Mouse (Mus musculus) layer of hippocampus, adult 11-12 months (tissue): ENCODE measurements around the gene Defb22.
A peak's percentile ranks its signal among the peaks of the same experiment; 100 is the strongest.

ENCODE experiments used
- DNase-seq: peaks from one replicate; pipeline ENCODE4 v3.0.0; 2022; ENCODE audit warnings: low spot score

Gene Defb22

GRCm38 (mm10) chr2:152439833-152440232, 50.1 kb downstream of the Defb22 start:
- no peak for DNase-seq

- DNase-seq = no peak
Observed at GRCm38 (mm10) chr2:152438963-152439362, 51.0 kb downstream of the Defb22 start.

- DNase-seq = peak; percentile 82
Observed at GRCm38 (mm10) chr2:152436983-152437860, 52.7 kb downstream of the Defb22 start.

GRCm38 (mm10) chr2:152436405-152436901, 53.5 kb downstream of the Defb22 start:
- no peak for DNase-seq
